35 mouse cellular contexts compared by ENCODE assay signal in genomic region chr1:35766271-35766670, GRCm38 (mm10).
"Had no signal": no experiment of that assay in that cellular context is flagged by ENCODE, and none has a peak within 500 bp of the region (broad histone marks: within the 10 kb centered on the region; RNA-seq: fewer than 3 reads in every experiment).

No protein-coding gene starts in this region.

- H3K27me3 ChIP-seq: heart, embryonic 12.5 days; heart, embryonic 13.5 days; heart, embryonic 15.5 days; hindbrain, embryonic 12.5 days; hindbrain, embryonic 13.5 days; hindbrain, embryonic 15.5 days; intestine, embryonic 15.5 days; kidney, embryonic 15.5 days had no signal

- H3K4me2 ChIP-seq: heart, embryonic 11.5 days; heart, embryonic 12.5 days; heart, embryonic 13.5 days; heart, embryonic 15.5 days; hindbrain, embryonic 12.5 days; hindbrain, embryonic 13.5 days; hindbrain, embryonic 14.5 days; hindbrain, embryonic 15.5 days; intestine, embryonic 15.5 days; kidney, embryonic 15.5 days had no signal

- H3K9ac ChIP-seq: heart, embryonic 12.5 days; heart, embryonic 13.5 days; heart, embryonic 15.5 days; hindbrain, embryonic 12.5 days; hindbrain, embryonic 13.5 days; hindbrain, embryonic 14.5 days; hindbrain, embryonic 15.5 days; intestine, embryonic 15.5 days; kidney, embryonic 15.5 days had no signal

- H3K4me3 ChIP-seq: heart, embryonic 10.5 days; heart, embryonic 12.5 days; heart, embryonic 13.5 days; heart, embryonic 15.5 days; hindbrain, embryonic 10.5 days; hindbrain, embryonic 12.5 days; hindbrain, embryonic 13.5 days; hindbrain, embryonic 15.5 days; intestine, embryonic 15.5 days; kidney, embryonic 15.5 days; layer of hippocampus, adult 2 months had no signal

- H3K27ac ChIP-seq: heart, embryonic 10.5 days; heart, embryonic 13.5 days; heart, embryonic 15.5 days; hindbrain, embryonic 10.5 days; hindbrain, embryonic 12.5 days; hindbrain, embryonic 13.5 days; hindbrain, embryonic 14.5 days; hindbrain, embryonic 15.5 days; hindbrain, postnatal 0 days; intestine, embryonic 15.5 days; kidney, embryonic 15.5 days; kidney, postnatal 0 days; layer of hippocampus, adult 2 months had no signal

- H3K36me3 ChIP-seq: heart, embryonic 10.5 days; heart, embryonic 12.5 days; heart, embryonic 13.5 days; heart, embryonic 15.5 days; hindbrain, embryonic 10.5 days; hindbrain, embryonic 12.5 days; hindbrain, embryonic 13.5 days; hindbrain, embryonic 15.5 days; intestine, embryonic 15.5 days; kidney, embryonic 15.5 days had no signal

- H3K9me3 ChIP-seq: heart, embryonic 10.5 days; heart, embryonic 12.5 days; heart, embryonic 13.5 days; heart, embryonic 15.5 days; hindbrain, embryonic 10.5 days; hindbrain, embryonic 12.5 days; hindbrain, embryonic 13.5 days; hindbrain, embryonic 15.5 days; intestine, embryonic 15.5 days; kidney, embryonic 15.5 days had no signal

- DNase-seq: heart, postnatal 10 days; heart, postnatal 14 days; heart, postnatal 36 days; heart, postnatal 4 days; kidney, adult 11 months; kidney, adult 18-20 months; kidney, adult 2 months; kidney, adult 8-10 months; kidney, adult 9 months; kidney, postnatal 10 days; kidney, postnatal 14 days; kidney, postnatal 25 days; kidney, postnatal 36 days; kidney, postnatal 4 days; layer of hippocampus, adult 9-11 months; layer of hippocampus, postnatal 36 days had no signal

- ATAC-seq: hindbrain, embryonic 16.5 days; hindbrain, postnatal 0 days; inflammation-experienced regulatory T-cells, adult 6 months; intestine, embryonic 15.5 days; intestine, embryonic 16.5 days; intestine, postnatal 0 days had no signal

- H3K4me1 ChIP-seq: heart, embryonic 10.5 days; heart, embryonic 12.5 days; heart, embryonic 15.5 days; hindbrain, embryonic 10.5 days; hindbrain, embryonic 12.5 days; hindbrain, embryonic 13.5 days; hindbrain, embryonic 15.5 days; intestine, embryonic 15.5 days; kidney, embryonic 15.5 days had no signal
